Mouse (Mus musculus) inflammation-experienced regulatory T-cells, adult 6 months (primary cell): ENCODE measurements around the gene Car2. TPM values are rescaled to one million over a fixed set of nuclear protein-coding genes. Genes with fewer than 3 reads are reported as not detected.

Experiments used
- ATAC-seq: one replicate; pipeline ENCODE4 v1.8.0; 2017
- polyA plus RNA-seq, 3 experiments: library from polyadenylated mRNA; unstranded; fragments of 100-300 nt; shearing (Covaris generic); gene quantifications; one replicate each; pipeline ENCODE4 v1.2.1; 2017

Car2 gene
- polyA plus RNA-seq = 10 to 100 TPM in 1 of 3 experiments, 1 to 10 TPM in 2; 2.7 to 48.9 (median 4.2) TPM

DNA sequence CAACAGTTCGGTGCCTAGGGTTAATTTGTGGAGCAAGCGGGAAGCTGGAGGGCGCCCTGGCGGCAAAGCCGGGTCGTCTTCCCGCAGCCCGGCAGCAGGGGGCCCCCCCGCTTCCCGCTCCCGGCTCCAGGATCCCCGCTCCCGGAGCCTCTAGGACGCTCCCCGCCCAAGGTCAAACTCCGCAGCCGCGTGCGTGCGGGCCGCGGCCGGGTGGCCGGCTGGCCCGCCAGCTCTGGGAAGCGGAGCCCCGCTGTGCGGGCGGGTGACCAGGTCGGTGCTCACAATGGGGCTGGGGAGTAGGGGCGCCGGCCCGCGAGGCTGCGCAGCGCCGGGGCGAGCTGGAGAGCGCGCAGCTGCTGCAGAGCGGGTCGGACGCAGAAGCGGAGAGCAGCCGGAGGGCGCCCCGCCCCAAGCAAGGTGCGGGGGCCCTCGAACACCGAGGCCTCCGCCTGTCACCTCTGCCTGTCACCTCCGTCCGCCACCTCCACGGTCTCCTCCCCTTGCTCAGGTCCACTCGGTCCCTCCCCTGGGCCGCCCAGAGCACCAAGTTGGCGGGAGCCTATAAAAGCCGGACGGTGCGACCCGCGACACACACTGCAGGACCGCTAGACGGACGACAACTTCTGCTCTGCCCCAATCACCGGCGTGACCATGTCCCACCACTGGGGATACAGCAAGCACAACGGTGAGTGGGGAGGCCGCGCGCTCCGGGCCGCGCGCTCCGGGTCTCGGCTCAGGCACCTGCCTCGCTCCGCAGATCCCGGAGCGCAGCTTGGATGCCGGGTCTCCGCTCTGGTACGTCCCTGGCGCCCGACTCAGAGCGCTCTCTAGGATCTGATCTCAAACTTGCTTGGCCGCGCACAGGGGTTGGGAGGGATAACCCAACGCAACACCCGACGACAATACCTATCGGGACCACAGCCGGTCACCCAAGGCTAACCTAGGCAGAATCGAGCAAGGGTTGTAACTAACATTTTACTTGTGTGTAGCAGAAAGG lies at the start of gene Car2:
Gene Car2 (plus strand): TSS at position 172 of the 997 bp plus-strand sequence.
- ATAC-seq = peak; percentile 51

DNA sequence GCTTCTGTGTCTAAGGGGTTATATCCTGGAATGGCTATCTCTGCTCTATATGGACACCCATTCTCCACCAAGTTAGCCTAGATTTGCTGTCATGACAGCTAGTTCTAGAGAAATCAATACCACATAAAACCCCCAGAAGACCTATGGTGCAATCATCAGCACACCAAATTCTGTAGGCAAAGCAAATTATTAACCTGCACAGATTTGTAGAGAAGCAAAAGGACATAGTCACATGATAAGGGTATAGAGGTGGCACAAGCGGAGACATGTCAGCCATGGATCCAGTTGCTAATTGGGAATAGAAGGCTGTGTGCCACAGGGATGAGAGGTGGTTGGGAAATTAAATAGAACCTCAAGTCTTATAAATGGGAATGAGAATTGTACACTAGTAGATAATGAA lies 47.1 kb upstream of the Car2 start:
- no peak for ATAC-seq

- ATAC-seq = no peak
Measured at GRCm38 (mm10) chr3:14839466-14840118, 46.5 kb upstream of the Car2 start.

DNA sequence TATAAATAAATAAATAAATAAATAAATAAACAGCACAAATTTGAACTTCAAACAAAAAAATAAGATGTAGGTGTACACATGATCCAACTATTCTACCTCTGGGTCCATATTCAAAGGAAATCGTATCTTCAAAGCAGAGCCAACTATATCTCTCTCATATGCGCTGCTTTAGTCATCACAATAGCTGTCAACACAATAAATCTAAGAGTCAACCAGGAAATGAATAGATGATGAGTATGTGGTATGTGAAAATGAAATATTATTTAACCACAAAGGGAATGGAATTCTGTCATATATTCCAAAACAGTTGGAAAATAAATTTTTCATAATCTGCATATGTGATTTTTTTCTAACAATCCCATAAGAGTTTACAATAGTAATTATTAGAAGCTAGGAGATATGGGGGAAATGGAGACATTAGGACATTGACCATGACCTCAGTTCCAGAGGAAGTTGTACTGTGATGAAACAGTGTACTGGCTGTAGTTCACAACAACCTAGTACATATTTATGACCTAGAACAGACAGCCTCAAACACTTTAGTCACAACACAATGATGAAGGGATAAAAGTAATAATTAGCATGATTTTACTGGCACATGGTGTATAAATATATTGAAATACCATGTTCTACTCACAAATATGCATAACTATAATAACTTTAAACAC lies 37.4 kb upstream of the Car2 start:
- ATAC-seq = no peak

DNA sequence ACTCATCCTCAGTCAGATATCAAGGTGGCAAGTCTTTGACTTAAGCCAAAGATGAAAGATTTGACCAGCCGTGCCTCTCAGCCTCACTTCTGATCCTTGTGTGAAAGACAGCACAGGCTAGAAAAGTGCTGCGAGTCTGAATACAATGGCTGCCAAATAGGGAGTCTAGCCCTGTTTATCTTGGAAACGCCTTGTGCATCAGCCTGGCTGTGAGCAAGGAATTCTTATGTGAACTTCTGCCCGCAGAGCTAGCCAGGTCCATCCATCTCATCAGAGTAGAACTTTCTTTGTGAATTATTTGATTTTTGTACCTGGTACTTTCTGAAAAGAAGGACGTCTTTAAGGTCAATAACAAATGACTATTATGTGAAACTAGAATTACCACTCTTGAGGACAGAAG lies 32.1 kb upstream of the Car2 start:
- ATAC-seq = no peak

- no peak for ATAC-seq
Measured at GRCm38 (mm10) chr3:14854446-14854845, 31.6 kb upstream of the Car2 start.

GRCm38 (mm10) chr3:14857874-14858273 lies 28.2 kb upstream of the Car2 start:
- no peak for ATAC-seq

DNA sequence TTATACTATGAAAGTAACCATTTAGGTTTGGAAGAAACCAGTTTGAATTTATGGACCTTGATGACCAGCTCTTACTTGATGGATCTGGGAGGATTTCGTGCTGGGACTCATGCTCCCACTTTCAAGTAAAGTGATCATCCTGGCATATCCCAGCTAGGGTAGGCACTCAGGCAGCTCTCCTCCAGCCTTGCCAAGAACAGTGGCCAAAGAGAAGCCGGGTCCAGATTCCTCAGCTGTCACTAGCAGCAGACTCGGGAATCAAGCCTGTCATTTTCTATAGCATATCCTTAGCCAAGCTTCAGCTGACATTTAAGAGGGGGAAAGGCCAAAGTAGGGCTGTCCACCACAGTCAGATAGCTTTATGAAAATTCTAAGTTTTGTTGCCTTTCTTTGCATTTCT lies 25.8 kb upstream of the Car2 start:
- ATAC-seq = no peak

DNA sequence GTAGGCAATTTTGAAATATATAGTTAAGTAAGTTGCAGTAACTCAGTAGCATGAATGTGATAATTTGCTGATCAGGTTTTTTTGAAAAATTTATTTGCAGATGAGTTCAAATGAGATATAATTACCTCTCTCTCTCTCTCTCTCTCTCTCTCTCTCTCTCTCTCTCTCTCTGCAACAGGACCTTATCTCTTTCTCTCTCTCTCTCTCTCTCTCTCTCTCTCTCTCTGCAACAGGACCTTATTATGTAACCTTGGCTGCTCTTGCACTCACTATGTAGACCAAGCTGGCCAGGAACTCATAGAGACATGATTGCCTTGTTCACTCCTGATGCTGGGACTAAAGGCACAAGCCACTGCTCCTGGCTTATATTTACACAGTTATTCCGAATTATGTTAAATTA lies 24.9 kb upstream of the Car2 start:
- no peak for ATAC-seq

GRCm38 (mm10) chr3:14861787-14862186 lies 24.3 kb upstream of the Car2 start:
- no peak for ATAC-seq

DNA sequence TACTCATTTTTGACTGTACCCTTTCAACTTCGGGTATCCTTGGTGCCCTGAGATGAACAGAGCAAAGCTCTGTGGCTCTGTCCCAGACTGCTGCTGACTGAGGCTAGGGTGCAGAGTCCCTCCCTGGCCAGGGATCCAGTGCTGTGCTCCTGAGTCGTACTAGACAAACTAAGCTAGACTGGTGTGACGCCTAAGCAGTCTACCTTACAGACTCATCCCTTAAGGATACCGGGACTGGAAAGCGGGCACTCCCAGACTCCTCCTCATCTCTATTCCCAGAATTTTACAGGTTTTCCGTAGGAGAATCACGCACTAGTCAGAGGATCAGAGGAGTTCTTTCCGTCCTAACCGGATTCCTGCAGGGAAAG lies 23.4 kb upstream of the Car2 start:
- ATAC-seq = no peak

- no peak for ATAC-seq
Measured at GRCm38 (mm10) chr3:14863022-14863711, 22.9 kb upstream of the Car2 start, which contains the start of gene Car3. Gene Car3, plus strand, starts transcription at chr3:14863512.

DNA sequence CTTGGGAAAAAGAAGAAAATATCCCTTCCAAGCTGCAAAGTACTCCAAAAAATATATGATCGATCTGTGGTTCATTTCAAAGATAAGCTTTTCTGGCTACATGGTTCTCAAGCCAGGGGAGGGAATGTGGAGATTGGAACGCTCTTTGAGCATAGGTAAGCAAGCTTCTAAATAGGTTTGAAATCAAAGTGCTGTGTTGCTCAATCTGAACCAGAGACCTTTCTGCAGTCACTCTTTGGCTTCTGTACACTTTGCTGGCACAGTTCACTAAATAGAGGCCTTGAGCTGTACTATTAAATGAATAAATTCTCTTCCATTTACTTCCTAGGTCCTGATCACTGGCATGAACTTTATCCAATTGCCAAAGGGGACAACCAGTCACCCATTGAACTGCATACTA lies 22.2 kb upstream of the Car2 start:
- no peak for ATAC-seq

DNA sequence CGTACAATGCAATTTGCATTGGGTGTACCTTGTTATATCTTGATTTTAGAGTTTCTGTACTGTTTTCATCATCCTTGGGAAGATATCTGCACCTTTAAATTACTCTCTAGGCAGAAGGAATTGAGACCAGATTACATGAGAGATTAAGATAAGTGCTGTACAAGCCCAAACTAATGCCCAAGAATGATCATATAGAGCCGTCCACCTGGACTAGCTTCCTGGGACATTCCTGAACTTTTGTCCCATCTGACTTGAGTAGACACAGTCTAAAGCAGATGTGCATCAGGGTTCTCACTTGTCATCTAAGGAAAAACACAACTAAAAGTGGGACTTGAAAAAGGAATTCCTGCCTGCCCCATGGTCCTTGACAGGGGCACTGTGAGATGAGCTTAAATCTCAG lies 20.1 kb upstream of the Car2 start:
- no peak for ATAC-seq

GRCm38 (mm10) chr3:14869779-14870178 lies 16.3 kb upstream of the Car2 start:
- ATAC-seq = peak; percentile 95

- ATAC-seq = no peak
Measured at GRCm38 (mm10) chr3:14870528-14870927, 15.5 kb upstream of the Car2 start.

GRCm38 (mm10) chr3:14871386-14871785 lies 14.7 kb upstream of the Car2 start:
- no peak for ATAC-seq

GRCm38 (mm10) chr3:14874402-14875040 lies 11.6 kb upstream of the Car2 start:
- peak; percentile 57 for ATAC-seq

GRCm38 (mm10) chr3:14876325-14876918 lies 9.7 kb upstream of the Car2 start:
- no peak for ATAC-seq

DNA sequence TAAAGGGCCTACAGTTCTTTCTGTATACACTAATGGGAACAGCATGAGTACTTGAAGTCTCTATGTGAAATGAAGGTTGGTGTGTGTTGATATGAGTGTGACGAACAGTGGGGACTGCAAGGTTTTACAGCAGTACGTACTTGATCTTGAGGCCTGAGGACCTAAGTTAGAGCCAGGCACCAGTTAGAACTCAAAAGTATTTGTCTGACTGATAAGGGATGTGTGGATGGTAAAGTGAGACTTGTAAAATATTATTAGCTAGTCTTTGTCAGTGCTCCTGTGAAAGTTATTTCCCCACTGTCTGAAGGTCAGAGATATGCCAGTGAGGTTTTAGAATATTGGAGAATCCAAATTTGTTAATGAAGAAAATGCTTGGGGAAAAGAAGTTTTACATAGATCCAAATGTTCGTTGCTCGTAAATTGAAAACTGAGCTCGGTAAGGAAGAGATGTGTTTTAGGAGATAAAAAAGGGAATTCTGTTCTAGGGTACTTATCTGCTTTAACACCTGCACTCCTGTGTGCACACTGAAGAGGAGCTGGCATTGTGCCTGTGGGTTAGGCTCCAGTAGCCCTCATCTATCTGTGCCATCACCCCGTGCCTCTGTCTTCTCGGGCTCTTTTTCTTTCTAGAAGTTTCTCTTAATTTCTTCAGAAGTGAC lies 8.7 kb upstream of the Car2 start:
- no peak for ATAC-seq

DNA sequence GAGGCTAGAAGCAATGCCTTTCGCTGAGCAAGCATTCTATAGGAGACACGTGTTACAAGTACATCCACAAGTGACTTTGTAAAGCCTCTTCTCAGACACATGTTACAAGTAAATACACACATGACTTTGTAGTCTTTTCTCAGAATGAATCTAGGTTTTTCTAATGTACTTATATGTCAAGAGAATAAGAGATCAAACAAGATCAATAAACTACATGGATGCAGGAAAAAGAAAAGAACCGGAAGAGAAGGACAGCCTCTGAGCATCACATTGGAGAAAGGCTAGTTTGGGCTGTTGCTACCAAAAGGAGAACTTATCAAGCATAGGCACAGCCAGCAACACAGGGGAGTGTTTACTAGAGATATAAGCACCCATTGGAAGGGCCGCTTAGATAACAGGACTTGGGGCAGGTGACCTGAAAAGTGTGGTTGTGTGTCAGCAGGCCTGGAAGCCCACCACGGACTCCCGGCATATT lies 7.3 kb upstream of the Car2 start:
- ATAC-seq = no peak
